18 mouse cellular contexts compared by ENCODE assay signal in genomic region chr10:56788081-56788480, GRCm38 (mm10).
"Had no signal": no experiment of that assay in that cellular context is flagged by ENCODE, and none has a peak within 500 bp of the region (broad histone marks: within the 10 kb centered on the region; RNA-seq: fewer than 3 reads in every experiment).

No protein-coding gene starts in this region.

- H3K27ac ChIP-seq: limb, embryonic 10.5 days; limb, embryonic 13.5 days; liver, embryonic 12.5 days; liver, embryonic 15.5 days; neural tube, embryonic 12.5 days; neural tube, embryonic 15.5 days had no signal

- DNase-seq: kidney, adult 9 months; kidney, postnatal 14 days; kidney, postnatal 4 days; layer of hippocampus, adult 9-11 months; liver; lung, adult 2 months; lung, postnatal 14 days; lung, postnatal 4 days; midbrain, embryonic 14.5 days; thymus, adult 18-20 months; thymus, postnatal 36 days had no signal

- H3K9me3 ChIP-seq: limb, embryonic 10.5 days; limb, embryonic 13.5 days; liver, embryonic 12.5 days; liver, embryonic 15.5 days; neural tube, embryonic 12.5 days; neural tube, embryonic 15.5 days had no signal

- H3K4me1 ChIP-seq: limb, embryonic 10.5 days; liver, embryonic 12.5 days; liver, embryonic 15.5 days; neural tube, embryonic 12.5 days; neural tube, embryonic 15.5 days had no signal

- H3K27me3 ChIP-seq: limb, embryonic 13.5 days; liver, embryonic 12.5 days; liver, embryonic 15.5 days; neural tube, embryonic 12.5 days; neural tube, embryonic 15.5 days had no signal

- H3K4me2 ChIP-seq: limb, embryonic 13.5 days; liver, embryonic 12.5 days; liver, embryonic 15.5 days; midbrain, embryonic 11.5 days; neural tube, embryonic 12.5 days; neural tube, embryonic 15.5 days had no signal

- H3K4me3 ChIP-seq: limb, embryonic 10.5 days; limb, embryonic 13.5 days; liver, embryonic 12.5 days; liver, embryonic 15.5 days; neural tube, embryonic 12.5 days; neural tube, embryonic 15.5 days had no signal

- ATAC-seq: liver, embryonic 12.5 days had no signal

- H3K36me3 ChIP-seq: limb, embryonic 10.5 days; limb, embryonic 13.5 days; liver, embryonic 12.5 days; liver, embryonic 15.5 days; neural tube, embryonic 12.5 days; neural tube, embryonic 15.5 days had no signal

- H3K9ac ChIP-seq: limb, embryonic 13.5 days; liver, embryonic 12.5 days; liver, embryonic 15.5 days; neural tube, embryonic 12.5 days; neural tube, embryonic 15.5 days had no signal
